ENCODE assay signal across 8 mouse cellular contexts in the genomic region with DNA sequence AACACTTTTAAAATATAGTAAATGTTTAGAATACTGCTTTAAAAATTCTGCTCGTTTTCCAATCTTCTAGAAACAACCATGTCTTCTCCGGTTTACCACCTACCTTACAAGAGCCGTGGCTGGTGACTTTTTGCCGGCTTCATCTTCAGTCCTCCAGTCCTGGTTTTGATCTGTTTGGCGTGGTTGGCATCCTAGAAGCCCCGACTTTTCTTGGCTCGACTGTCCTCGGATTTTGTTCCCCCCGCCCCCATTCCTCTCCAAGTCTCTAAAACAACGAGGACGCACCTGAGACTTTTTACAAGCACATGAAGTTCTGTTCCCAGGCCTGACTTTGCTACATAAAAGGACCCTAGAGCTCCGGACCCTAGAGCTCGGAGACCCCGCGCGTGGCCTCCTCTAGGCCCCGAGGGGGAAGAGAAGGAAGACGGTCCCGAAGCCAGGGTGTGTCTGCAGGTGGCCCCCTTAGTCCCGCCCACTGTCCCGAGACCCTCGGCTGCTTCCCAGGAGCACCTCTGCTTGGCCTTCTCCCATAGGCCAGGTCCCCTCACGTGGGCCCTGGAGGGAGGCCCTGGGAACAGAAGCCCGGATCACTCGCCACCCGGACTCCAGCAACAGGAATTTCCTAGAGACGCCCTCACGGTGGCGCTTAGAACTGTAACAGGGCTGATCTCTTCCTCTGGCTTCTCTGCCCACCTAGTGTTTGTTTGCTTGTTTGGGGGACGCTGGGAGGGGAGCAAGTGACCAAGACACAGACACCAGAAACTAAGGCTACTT.
A peak's percentile ranks its signal among the peaks of the same experiment; 100 is the strongest.
DNase-seq lines count a peak whose midpoint lies in the region; ATAC-seq lines count a peak whose summit lies in the region.

No protein-coding gene starts in this region.

- H3K27me3 ChIP-seq in erythroblast, embryonic 14.5 days (ENCODE audit: control insufficient read depth) = no peaks in the 10 kb centered on the region
- H3K27me3 ChIP-seq in intestine, embryonic 14.5 days (replicated peaks; ENCODE audit: control insufficient read depth, insufficient read depth, low read length) = no peaks in the 10 kb centered on the region

- peak overlapping the region; percentile 50 for H3K4me2 ChIP-seq in intestine, embryonic 14.5 days (ENCODE audit: low read length)

- intact Hi-C loops in gastrocnemius, postnatal 36 days (cut with DNase I) = no loop called here
- intact Hi-C loops in left cerebral cortex, postnatal 14 days (cut with DNase I) = no loop called here

- 12% methylated on average over 30 of the region's 30 CpGs for WGBS in intestine, embryonic 14.5 days

- no peaks in the 10 kb centered on the region for H3K36me3 ChIP-seq in erythroblast, embryonic 14.5 days (ENCODE audit: control insufficient read depth)
- 0 out of 2 replicates have a peak, but pooled peaks cover 6% of the 10 kb centered on the region for H3K36me3 ChIP-seq in intestine, embryonic 14.5 days (ENCODE audit: control insufficient read depth, insufficient read depth, low read length)

- H3K4me3 ChIP-seq in erythroblast, embryonic 14.5 days (replicated peaks) = peak overlapping the region; percentile 64
- H3K4me3 ChIP-seq in intestine, embryonic 14.5 days (ENCODE audit: low read depth, low read length) = peak overlapping the region; percentile 55

- no peak for ATAC-seq in erythroblast, adult 5-6 weeks (replicated peaks; ENCODE audit: low FRiP score, poor library complexity, severe bottlenecking)
- peak; percentile 100 for ATAC-seq in intestine, embryonic 14.5 days (replicated peaks; ENCODE audit: low FRiP score, low TSS enrichment, low read depth)
- ATAC-seq in megakaryocyte progenitor cell, adult 5-6 weeks (replicated peaks; ENCODE audit: poor library complexity) = peak; percentile 100

- peak overlapping the region; percentile 45 for H3K9ac ChIP-seq in intestine, embryonic 14.5 days (ENCODE audit: low read length)

- peak overlapping the region; percentile 6; the same call in 1 of the 2 replicates for H3K27ac ChIP-seq in intestine, embryonic 14.5 days (ENCODE audit: low read depth)

- H3K4me1 ChIP-seq in erythroblast, embryonic 14.5 days (ENCODE audit: control insufficient read depth) = peaks cover 2% of the 10 kb centered on the region
- H3K4me1 ChIP-seq in intestine, embryonic 14.5 days (replicated peaks; ENCODE audit: control insufficient read depth, insufficient read depth, low read length) = no peaks in the 10 kb centered on the region

- no peaks in the 10 kb centered on the region for H3K9me3 ChIP-seq in erythroblast, embryonic 14.5 days (ENCODE audit: control insufficient read depth, low read length)
- no peaks in the 10 kb centered on the region for H3K9me3 ChIP-seq in intestine, embryonic 14.5 days (ENCODE audit: control insufficient read depth, low read length)

- DNase-seq in embryo, embryonic 11 days = peak; percentile 90
- DNase-seq in gastrocnemius, postnatal 36 days = peak; percentile 69 to 71
- DNase-seq in intestine, embryonic 14.5 days (ENCODE audit: low spot score) = peak; percentile 80
- peak; percentile 76 to 78 for DNase-seq in left cerebral cortex, postnatal 14 days (ENCODE audit: low spot score in 2 of 2)
- DNase-seq in right cerebral cortex, postnatal 36 days (ENCODE audit: low spot score in 2 of 2) = peak; percentile 78 to 81
